Comparison of ENCODE assay signal across 1 mouse cellular context in genomic region chr7:45463987-45464778, GRCm38 (mm10).
TF ChIP-seq lines count a peak whose summit lies in the region.

No protein-coding gene starts in this region.

TF ChIP-seq in CH12.LX, 34 proteins besides CTCF, POLR2A, EP300 and RAD21:
- TF ChIP-seq MYC (IDR thresholded peaks at IDR 0.05; ENCODE audit: low read depth, low read length): no peak
- no peak for TF ChIP-seq MAZ (IDR thresholded peaks at IDR 0.05; ENCODE audit: low read depth, low read length)
- no peak for TF ChIP-seq MAX (IDR thresholded peaks at IDR 0.05; ENCODE audit: low read length)
- TF ChIP-seq MAFK (IDR thresholded peaks at IDR 0.05; ENCODE audit: insufficient replicate concordance, low read length): no peak
